Mouse (Mus musculus) gastrocnemius, adult 8-10 months (tissue): ENCODE measurements around the gene Jag1. TPM values are rescaled to one million over a fixed set of nuclear protein-coding genes. Genes with fewer than 3 reads are reported as not detected.

ENCODE experiments used
- DNase-seq, 2 experiments: peaks; one replicate each; pipeline ENCODE4 v3.0.0; 2022; ENCODE audit warnings: low spot score in 2 of 2
- total RNA-seq, 4 experiments: library from RNA; stranded (reverse); gene quantifications; 2 replicates each; pipeline ENCODE4 v1.2.4; 2022

The Jag1 gene
- total RNA-seq, 4 experiments from 2014 or later: 4.4 to 6.2 (median 4.8) TPM

DNA sequence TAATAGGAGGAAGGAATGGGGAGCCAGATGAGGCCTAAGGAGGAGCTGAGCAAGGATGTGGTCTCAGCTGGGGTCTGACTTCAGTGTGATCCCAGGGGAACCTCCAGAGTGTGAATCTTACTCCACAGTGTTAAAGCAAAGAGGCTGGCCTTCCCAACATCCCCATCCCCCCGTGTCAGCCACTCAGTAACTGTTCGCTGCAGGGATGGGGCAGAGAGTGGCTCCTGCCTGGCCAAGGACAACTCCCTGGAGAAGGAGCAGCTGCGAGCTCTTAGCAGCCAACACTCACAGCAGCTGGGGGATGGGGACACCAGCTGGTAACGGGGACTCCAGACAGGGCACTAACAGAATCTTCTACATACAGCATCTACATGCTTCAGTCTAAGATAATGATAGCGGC lies 15.4 kb downstream of the Jag1 start:
- peak; percentile 29 to 59 for DNase-seq

DNA sequence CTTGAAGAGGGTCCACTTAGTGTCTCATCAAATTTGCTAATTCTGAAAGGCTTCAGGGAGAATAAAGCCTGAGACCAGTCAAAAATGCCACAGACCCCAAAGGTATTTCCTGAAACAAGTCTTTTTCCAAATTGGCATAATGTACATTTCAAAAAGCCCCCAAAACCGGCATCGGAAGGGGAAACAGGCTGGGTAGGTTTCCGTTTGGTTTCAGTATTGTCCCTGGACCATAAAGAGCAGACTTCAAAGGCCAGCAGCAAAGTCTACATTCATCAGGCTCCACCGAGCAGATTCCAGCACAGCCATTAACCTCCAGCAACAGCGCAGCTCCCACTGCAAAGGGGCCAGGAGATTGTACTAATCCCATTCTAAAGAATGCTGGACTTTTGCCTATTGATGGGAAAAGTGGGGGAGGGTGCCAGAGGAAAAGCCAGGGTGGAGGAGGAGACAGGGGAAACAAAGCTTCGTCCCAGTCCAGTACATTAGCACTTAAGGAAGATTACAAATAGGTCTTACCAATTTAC lies 17.2 kb downstream of the Jag1 start:
- no peak for DNase-seq

DNA sequence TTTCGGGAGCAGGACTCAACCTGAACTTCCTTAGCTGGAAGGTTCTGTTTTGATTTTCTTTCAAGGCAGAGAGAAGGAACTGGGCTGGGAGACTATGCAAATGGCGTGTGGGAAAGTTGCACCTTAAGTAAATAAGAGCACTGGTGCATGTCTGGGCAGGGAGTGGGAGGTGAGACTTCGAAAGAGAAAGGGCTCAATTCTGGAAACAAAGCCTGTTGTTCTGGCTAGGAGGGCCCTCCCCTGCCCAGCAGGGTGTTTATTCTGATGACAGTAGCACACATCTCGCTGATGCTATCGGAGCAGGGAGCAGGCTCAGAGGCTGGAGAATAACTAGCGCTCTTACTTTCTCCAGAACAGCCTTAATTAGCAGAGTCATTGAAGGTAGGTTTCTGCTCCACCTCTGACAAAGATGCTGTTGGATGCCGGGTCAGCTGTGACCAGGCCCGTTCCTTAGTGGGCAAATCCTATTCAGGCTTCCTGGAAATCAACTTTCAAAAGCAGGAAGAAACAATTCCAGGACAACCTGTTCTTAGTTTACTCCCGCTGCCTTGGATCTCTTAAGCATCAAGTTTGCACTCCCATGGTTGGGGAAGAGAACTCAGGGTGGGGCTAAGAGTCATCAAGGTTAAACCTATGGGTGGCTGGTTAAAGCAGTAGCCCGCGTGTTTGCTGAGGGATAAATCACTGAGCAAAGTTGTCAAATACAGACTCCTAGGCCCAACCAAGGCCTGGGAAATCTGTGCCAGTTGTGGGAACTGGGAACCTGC lies 18.0 kb downstream of the Jag1 start:
- DNase-seq: no peak

DNA sequence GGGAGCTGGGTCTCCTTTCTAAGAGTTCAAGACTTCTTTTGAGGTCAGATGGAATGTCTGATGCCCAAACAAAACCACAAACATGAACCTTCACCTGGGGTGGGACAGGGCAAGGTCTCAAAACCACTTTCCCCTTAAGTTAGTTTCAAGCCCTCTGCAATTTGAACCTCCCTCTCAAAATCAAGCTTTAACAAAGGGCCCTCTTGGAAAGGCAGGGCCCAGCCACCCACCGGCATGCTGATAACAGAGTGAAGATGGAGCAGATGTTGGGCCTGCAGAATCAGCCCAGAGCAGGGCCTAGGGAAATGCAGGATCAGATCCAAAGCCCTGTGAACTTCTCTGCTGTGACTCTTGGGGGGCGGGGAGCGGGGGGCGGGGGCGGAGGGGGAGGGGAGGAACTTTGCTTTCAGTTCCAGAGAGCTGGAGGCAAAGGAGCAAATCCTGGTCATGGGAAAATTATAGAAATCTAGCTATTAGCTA lies 19.4 kb downstream of the Jag1 start:
- DNase-seq: no peak

DNA sequence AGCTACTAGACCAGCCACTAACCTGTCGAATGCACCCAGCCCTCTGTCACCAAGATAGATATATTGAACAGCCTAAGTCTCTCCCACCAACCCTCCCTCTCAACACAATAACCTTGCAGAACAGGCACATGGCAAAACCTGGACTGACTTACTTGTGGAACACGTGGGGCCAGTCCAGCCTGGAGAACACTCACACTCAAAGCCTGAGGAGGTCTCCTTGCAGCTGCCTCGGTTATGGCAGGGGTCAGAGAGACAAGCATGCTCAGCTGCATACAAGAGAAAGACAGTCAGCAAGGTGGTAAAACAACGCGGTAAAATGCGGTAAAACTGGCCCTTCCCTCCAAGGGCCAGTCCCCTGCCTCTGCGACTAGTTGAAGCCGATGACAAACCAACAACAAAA lies 22.1 kb downstream of the Jag1 start:
- DNase-seq: no peak

DNA sequence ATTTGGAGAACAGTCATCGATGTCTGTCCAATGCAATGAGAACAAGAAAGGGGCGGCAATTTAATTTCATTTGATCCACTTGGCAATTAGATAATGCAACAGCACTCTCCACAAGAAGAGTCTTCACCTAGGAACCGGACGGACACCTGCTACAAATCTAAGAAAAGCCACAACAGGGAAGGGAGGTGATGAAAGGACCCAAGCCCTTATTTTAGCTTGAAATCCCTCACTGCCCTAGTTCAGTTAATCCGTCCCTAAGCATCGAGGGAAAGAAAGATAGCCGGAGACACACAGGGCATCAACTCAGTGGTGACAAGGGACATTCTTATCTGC lies 23.2 kb downstream of the Jag1 start:
- no peak for DNase-seq

DNA sequence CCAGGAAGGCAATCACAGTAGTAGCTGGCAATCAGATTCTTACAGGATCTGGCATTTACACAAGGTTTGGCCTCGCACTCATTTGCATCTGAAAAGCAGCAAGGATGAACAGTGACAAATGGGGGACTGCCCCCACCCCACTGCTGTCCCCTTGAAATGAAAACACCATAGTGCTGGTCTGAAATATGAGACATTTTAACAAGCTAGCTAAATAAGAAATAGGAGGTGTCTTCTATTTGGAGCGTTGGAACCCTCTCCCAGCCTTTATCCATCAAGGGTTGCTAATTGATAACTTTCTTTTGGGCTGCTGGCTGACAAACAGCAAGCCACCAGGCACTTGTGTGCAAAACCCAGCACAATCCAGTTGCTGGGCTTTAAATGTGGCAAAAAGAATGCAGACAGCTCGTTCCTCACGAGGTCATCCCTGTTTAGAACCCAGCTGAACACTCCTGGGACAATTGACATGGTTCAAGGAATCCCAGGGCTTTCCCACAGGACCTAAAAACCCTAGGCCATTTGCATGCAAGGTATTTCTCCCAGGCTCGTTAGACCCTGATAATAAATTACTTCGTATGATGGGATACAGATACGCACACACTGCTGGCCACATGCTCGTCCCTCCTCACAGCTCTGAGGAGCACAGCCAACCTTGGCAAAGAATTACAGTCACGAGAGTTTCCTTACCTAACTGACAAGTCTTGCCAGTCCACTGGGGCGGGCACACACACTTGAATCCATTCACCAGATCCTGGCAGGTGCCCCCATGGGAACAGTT lies 23.7 kb downstream of the Jag1 start:
- DNase-seq: no peak

DNA sequence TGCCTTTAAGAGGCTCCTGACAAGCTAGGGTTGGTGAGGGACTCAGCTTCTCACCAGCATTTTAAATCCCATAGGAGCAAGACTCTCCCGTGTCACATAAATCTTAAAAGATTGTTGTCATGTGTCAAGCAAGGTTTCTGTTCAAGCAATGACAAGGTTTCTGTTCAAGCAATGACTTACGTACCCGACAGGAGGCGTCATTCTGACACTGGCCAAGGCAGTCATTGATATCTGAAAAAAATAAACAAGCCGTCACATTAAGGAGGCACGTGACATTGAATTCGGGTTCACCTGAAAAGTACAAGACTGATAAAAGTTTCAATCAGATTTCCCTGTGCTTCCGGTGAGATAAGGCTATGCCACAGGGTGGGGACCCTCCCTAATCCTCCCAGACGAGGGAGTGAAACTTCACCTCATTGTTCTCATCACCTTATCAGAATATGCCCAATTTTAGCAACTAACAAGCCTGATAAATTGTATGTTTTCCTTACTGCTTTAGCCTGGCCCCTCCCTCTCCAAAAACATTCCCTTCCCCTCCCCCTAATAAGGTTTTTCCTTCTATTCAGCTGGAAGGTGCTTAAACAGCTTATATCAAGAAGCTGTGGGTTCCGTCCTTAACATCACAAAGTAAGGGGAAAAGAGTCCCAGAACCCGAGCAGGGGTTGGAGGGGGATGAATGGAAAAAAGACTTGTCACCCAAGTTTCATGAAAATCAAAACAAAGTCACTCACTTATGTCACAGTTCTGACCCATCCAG lies 24.5 kb downstream of the Jag1 start:
- no peak for DNase-seq

DNA sequence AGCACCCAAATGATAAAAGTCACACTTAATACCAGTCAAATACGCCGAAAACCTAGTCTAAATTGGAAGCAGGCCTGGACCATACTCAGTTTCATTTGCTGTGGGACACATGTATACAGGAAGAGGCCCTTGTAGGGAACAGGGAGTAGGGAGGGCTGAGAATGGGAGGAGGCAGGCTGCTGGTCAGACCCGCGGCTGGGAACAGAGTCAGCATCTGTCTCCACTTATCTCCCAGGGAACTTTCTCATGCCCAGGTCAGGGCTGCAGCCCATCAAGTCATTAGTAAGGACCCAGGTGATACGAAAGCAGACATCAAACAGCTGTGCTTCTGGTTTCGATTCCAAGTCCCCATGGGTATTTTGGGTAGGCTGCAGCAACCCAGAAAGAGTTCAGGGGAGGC lies 28.7 kb downstream of the Jag1 start:
- DNase-seq: no peak

DNA sequence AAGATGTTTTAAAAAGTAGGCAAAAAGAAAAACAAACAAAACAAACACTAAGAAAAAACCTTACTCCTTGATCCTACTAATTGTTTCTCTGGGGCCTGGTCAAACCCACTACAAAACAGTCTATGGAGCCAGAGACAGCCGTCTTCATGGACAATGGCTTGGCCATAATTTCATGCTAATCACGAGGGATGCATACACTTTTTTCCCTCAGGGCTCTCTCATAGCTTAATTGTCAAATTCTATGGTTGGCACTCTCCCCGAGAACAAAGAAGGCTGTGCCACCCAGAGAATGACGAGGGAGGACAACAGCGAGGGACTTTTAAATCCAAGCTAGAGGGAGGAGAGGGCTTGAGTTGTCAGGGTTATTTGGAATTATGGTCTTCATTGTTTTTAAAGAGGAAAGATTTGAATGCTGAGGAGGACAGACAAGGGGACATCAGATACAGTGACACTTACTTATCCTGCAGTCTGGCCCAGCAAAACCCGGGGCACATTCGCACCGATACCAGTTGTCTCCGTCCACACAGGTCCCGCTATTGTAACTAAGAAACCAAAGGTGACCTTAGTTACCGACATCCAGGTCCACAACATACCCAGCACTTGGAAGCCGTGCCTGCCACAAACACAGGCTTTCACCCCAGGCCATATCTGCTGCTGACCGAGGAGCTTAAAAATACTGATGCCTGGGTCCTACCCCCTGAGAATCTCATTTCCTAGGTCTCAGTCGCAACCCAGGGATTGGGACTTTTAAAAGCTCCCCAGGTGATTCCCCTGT lies 29.6 kb downstream of the Jag1 start:
- no peak for DNase-seq

DNA sequence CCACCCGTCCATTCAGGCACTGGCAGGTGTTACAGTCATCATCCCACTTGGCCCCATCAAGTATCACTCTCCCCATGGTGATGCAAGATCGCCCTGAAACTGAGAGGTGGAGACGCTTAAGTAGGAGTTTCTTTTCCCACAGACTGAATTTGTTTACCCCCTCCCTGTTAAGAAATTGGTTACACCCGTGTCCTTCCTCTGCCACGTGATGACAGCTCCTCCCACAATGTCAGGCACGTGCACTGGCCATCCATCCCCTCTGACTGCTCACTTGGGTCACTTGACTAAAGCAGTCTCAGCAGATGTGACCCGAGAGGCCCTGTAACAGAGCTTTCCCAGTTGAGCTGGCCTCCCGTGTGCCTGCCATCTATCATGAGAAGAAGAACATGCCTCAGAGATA lies 31.2 kb downstream of the Jag1 start:
- DNase-seq: no peak

DNA sequence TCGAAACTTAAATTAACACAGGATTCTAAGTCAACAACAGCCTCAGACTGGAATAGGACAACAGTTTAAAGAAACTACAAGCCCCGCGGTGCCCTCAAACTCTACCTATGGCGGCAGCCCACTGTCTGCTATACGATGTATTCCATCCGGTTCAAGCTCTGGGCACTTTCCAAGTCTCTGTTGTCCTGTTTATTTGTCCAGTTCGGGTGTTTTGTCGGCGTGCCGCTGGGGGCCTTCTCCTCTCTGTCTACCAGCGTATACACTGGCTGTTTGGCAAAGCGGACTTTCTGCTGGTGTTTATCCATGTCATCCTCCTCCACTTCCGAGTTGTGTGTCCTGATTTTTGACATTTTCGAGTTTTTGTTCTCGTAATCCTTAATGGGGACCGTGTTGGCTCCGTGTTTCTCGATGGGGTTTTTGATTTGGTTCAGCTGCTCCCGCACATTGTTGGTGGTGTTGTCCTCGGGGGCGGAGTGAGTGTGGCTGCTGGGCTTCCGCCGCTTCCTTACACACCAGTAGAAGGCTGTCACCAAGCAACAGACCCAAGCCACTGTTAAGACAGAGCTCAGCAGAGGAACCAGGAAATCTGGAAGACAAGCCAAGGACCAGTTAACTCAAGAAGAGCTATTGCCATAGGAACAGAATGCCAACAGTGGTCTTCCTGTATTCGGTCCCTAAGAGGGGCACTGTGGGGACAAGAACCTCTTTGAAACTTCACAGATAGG lies 33.4 kb downstream of the Jag1 start:
- DNase-seq: no peak

DNA sequence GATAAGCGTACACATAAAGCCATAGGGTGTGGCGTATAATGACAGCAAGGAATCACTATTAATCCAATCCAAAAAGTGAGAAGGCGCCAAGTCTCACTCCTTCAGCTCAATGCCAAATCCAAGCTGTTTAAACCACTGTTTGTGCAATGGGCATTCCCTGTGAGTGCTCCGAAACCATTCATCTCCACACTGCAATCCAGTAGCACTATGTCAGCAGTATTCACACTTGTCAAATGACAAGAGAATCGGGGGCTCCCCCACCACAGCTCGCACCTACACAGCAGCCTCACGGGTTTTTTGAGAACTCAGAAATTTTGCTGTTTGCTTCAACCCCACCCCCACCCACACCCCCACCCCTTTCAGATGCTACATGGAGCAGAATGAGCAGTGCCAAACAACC lies 35.4 kb downstream of the Jag1 start:
- DNase-seq: no peak

DNA sequence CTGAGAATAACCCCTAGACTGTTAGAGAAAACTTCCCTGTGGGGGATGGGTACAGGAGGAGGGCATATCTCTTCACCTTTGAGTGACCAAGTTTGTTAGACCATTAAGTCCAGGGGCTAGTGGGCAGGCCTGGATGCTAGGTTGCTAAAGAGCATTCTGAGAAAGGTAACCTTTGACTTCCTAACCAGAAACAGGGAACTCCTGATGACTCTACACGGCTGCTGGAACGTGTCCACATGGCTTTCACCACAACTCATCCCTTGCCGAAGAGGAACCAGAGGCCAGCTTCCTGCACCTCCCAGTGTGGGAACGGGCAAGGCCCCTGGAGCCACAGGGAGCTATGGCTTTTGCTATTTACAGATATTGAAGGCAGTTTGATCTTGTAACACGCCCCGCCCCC lies 36.0 kb downstream of the Jag1 start:
- no peak for DNase-seq

DNA sequence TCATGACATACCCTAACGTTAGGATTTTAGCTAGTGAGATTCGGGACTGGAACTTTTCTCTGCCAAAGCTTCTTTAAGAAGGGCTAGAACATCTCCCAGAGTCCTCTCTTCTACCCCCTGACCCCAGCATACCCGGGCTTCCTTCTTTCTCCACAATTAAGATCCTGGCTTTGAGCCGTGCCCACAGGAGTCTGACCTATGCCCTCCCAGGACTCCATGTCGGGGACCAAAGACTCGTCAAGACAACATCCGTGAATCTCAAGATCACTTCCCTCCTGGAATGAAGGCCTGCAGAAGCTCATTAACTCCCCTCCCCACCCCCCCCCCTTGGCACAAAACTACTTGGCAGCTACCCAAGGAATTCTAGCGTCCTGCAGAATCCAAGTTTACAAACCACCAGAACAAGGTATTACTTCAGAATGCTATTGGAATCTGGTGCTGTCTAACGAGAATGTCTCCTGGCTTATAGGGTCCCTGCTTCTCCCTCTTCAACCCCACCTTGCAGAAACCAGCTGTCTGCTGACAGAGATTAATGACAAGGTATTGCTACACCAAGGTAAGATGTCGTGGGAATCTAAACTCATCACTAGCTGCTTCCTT lies 36.6 kb downstream of the Jag1 start:
- no peak for DNase-seq

DNA sequence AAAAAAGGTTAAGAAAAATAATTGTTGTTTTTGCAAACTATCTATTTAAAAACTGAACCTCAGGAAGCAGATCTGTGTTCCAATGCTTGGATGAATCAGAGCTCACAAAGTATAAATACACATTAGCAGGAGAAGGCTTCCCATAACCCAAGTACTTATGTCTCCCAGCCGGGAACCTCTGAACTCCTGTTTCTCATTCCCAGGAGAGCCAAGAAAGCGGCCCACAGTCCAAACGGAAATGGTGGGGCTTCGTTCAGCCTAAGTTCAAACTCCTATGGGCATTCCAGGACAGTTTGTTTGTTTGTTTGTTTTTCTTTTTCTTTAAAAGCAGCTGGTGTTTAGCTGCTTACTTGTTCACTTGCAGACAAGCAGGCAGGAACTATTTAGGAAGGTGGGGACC lies 37.7 kb downstream of the Jag1 start:
- no peak for DNase-seq

DNA sequence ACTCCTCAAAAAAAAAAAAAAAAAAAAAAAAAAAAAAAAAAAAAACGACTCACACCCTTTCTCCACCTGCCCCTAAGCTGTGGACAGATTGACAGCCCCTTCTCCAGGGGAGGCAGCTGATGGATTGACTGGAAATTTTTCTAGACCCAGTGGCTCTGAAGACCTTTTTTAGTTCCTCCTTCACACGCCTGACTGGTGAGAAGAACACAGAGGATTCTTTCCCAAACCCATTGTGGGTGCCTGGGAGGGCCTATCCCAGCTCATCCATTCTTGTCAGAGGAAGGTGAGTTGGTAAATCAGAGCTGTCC lies 42.2 kb downstream of the Jag1 start:
- no peak for DNase-seq

DNA sequence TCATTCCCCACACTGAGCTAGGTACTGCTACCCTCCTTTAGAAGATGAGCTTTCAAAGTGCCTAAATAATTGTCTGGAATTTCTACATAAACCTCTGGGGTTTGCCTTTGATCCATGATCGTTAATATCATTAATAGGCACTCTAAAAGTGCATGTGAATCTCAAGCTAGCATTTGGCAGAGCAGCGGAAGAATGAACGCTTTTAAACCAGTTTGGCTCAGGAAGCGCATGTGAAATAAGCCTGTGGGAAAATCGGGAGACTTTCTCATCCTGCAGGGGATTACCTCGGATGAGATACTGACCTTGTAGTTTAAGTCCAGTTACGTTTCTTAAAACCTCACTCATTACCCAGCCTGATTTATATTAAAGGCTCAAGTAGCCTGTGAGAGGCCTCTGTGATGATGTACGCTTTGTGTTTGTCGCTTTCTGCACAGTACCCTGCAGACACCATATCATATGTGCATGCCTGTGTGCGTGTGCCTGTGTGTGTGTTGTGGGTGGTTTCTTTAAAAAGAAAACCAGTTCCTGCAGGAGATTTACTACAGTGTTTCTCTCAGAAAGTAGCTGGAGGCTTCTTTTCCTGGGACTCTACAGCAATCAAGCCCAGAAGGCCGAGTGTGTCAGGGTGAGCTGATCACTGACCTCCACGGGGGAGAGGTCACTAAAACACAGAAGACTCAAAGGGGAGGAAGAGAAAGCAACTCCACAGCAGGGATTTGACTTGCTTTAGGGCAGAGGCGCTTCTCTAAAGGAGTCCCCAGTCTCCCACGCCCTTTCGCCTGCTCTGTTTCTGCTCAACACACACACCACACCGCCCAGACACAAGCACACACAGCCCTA lies 42.8 kb downstream of the Jag1 start:
- no peak for DNase-seq

DNA sequence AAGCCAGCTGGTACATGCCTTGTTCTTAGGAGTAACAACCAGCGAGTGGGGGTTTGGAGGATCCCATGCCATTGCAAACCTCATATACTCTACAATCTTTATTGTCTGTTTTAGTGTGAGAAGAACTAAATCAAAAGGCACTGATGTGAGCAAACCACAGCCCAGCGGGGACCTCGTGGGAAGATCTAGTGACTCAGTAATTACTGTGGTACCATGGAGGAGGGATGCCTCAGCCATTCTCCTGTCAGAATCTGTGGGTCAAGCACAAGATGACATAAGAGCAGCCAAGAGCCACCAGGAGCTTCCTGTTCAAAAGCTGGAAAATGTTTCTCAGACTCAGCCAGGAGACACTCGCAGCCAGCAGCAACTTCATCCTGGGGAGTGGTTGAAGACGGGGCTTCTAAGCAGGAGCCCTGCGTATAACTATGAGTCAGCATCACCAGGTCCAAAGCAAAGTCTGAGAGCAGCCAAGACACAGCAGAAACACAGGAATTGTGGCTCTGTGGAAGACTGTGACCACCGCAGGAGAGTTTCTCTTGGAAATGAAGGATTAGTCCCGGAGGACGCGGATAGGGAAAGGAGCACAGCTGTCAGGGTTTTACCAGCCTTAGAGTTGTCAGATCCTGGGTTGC lies 48.8 kb downstream of the Jag1 start:
- peak in 1 of 2 experiments; percentile 44 for DNase-seq
